Mouse (Mus musculus): ENCODE data around the gene Rbfox3.

- no peak for TF ChIP-seq CTCF (IDR thresholded peaks at IDR 0.05; ENCODE audit: low read depth)
- no peak for TF ChIP-seq EP300 (optimal IDR thresholded peaks at IDR 0.05)
These were observed 159.3 kb downstream of the Rbfox3 start for GRCm38 (mm10) chr11:118751879-118752616.

Measured in stomach, postnatal 0 days (tissue).